Mouse (Mus musculus) ES-Bruce4 (cell line): ENCODE results near the gene Nrcam.

Experiments used
- CTCF ChIP-seq: IDR thresholded peaks from one replicate; pipeline ENCODE4 v1.8.1; 2011; ENCODE audit warnings: low read depth, low read length
- POLR2A ChIP-seq: IDR thresholded peaks from one replicate; pipeline ENCODE4 v1.8.1; 2011; ENCODE audit warnings: low read length; ENCODE audit not compliant: insufficient read depth

DNA sequence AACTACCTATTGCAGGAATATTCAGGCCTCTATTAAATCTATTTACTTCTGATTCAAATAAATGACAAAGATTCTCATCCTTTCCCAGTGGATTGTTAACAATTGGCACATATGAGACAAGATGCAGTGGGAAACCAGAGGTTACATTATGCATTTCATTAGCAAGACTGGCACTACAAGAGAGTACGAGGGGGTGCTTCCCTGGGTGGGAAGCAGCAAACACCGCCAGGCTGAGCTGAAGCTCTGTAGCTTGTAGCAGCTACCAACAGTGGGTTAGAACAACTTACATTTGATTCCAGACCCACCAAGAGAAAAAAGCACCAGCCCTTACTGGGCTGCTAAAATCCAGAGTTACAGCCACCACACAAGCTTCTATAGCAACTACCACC is 151.3 kb downstream of the Nrcam start:
- TF ChIP-seq POLR2A (no peak), CTCF (no peak)
